Mouse (Mus musculus): ENCODE results near the gene Zbtb1.
A peak's percentile ranks its signal among the peaks of the same experiment; 100 is the strongest.

Gene Zbtb1

GRCm38 (mm10) chr12:76369978-76370830, at the start of gene Zbtb1:
Zbtb1 (plus strand) TSS chr12:76370266.
- DNase-seq (ENCODE audit: low read depth, low spot score) = peak; percentile 60

GRCm38 (mm10) chr12:76324679-76325431, 45.2 kb upstream of the Zbtb1 start, which contains the start of gene Akap5:
Akap5 (plus strand) TSS chr12:76324891.
- DNase-seq (ENCODE audit: low read depth, low spot score) = no peak

GRCm38 (mm10) chr12:76326437-76327220, 43.4 kb upstream of the Zbtb1 start:
- peak; percentile 76 for DNase-seq (ENCODE audit: low read depth, low spot score)

- DNase-seq (ENCODE audit: low read depth, low spot score) = no peak
Measured at GRCm38 (mm10) chr12:76328567-76329354, 41.3 kb upstream of the Zbtb1 start.

GRCm38 (mm10) chr12:76333688-76334087, 36.4 kb upstream of the Zbtb1 start:
- DNase-seq (ENCODE audit: low read depth, low spot score) = no peak

- DNase-seq (ENCODE audit: low read depth, low spot score) = no peak
Measured at GRCm38 (mm10) chr12:76335641-76336040, 34.4 kb upstream of the Zbtb1 start.

GRCm38 (mm10) chr12:76336111-76336965, 33.7 kb upstream of the Zbtb1 start:
- no peak for DNase-seq (ENCODE audit: low read depth, low spot score)

GRCm38 (mm10) chr12:76341080-76341479, 29.0 kb upstream of the Zbtb1 start:
- no peak for DNase-seq (ENCODE audit: low read depth, low spot score)

GRCm38 (mm10) chr12:76345759-76346455, 24.2 kb upstream of the Zbtb1 start:
- DNase-seq (ENCODE audit: low read depth, low spot score) = no peak

- no peak for DNase-seq (ENCODE audit: low read depth, low spot score)
Measured at GRCm38 (mm10) chr12:76349680-76350220, 20.3 kb upstream of the Zbtb1 start.

GRCm38 (mm10) chr12:76360868-76361267, 9.2 kb upstream of the Zbtb1 start:
- DNase-seq (ENCODE audit: low read depth, low spot score) = no peak

- no peak for DNase-seq (ENCODE audit: low read depth, low spot score)
Measured at GRCm38 (mm10) chr12:76361405-76362302, 8.4 kb upstream of the Zbtb1 start.

- no peak for DNase-seq (ENCODE audit: low read depth, low spot score)
Measured at GRCm38 (mm10) chr12:76362303-76362676, 7.8 kb upstream of the Zbtb1 start.

GRCm38 (mm10) chr12:76366276-76366675, 3.8 kb upstream of the Zbtb1 start:
- DNase-seq (ENCODE audit: low read depth, low spot score) = no peak

GRCm38 (mm10) chr12:76367096-76367995, 2.7 kb upstream of the Zbtb1 start:
- DNase-seq (ENCODE audit: low read depth, low spot score) = no peak

- DNase-seq (ENCODE audit: low read depth, low spot score) = no peak
Measured at GRCm38 (mm10) chr12:76368201-76368789, 1.8 kb upstream of the Zbtb1 start.

- peak; percentile 34 for DNase-seq (ENCODE audit: low read depth, low spot score)
Measured at GRCm38 (mm10) chr12:76368790-76369205, 1.3 kb upstream of the Zbtb1 start.

Measured in telencephalon, adult 2 months (tissue).